Comparison of ENCODE assay signal across 22 mouse cellular contexts in genomic region chr8:47970576-47970975, GRCm38 (mm10). TPM values are rescaled to one million over a fixed set of nuclear protein-coding genes. Genes with fewer than 3 reads are reported as not detected.
DNase-seq lines count a peak whose midpoint lies in the region; ATAC-seq lines count a peak whose summit lies in the region.
"Had no signal": no experiment of that assay in that cellular context is flagged by ENCODE, and none has a peak within 500 bp of the region (broad histone marks: within the 10 kb centered on the region; RNA-seq: fewer than 3 reads in every experiment).

No protein-coding gene starts in this region.

- peaks cover 10% of the 10 kb centered on the region for H3K36me3 ChIP-seq in heart, embryonic 13.5 days
- H3K36me3 ChIP-seq in kidney, embryonic 14.5 days (ENCODE audit: control insufficient read depth, insufficient read depth, low read length): no peaks in the 10 kb centered on the region
- H3K36me3 ChIP-seq: embryonic facial prominence, embryonic 12.5 days; neural tube, embryonic 15.5 days had no signal

- H3K4me1 ChIP-seq in heart, embryonic 13.5 days: peaks cover 51% of the 10 kb centered on the region
- H3K4me1 ChIP-seq in kidney, embryonic 14.5 days (ENCODE audit: control insufficient read depth, insufficient read depth, low read length): peaks cover 29% of the 10 kb centered on the region
- H3K4me1 ChIP-seq: megakaryocyte, embryonic 14.5 days had no signal

- WGBS in heart, embryonic 13.5 days: 35% methylated on average over 5 of the region's 5 CpGs
- WGBS in kidney, embryonic 14.5 days: 45% methylated on average over 5 of the region's 5 CpGs

- no peak for DNase-seq in heart, postnatal 25 days (ENCODE audit: low spot score)
- peak; percentile 92 for DNase-seq in kidney, adult 11 months
- DNase-seq in kidney, postnatal 36 days: peak; percentile 81 to 91
- no peak for DNase-seq in c-Kit-positive CD71-positive TER-119-positive erythroid progenitor cells, embryonic 14.5 days (ENCODE audit: low spot score)
- no peak for DNase-seq in layer of hippocampus, adult 9-10 months (ENCODE audit: low spot score)
- DNase-seq: B cell, adult 2 months; cerebellum, adult 2 months; gastrocnemius, postnatal 10 days; layer of hippocampus, adult 9-11 months; lung, adult 18-20 months; thymus, postnatal 36 days had no signal

- no peak for ATAC-seq in heart, embryonic 13.5 days (ENCODE audit: extremely low read depth, insufficient number of reproducible peaks, low FRiP score, low TSS enrichment)
- ATAC-seq in kidney, embryonic 14.5 days (ENCODE audit: low FRiP score, low TSS enrichment): peak; percentile 66
- ATAC-seq: forebrain, embryonic 13.5 days; hindbrain, embryonic 16.5 days; intestine, embryonic 16.5 days; midbrain, embryonic 16.5 days had no signal

- H3K4me3 ChIP-seq in heart, embryonic 13.5 days: no peak overlapping the region
- H3K4me3 ChIP-seq in kidney, embryonic 14.5 days (ENCODE audit: low read length): no peak overlapping the region
- H3K4me3 ChIP-seq: embryonic facial prominence, embryonic 12.5 days; erythroblast, embryonic 14.5 days; forebrain, embryonic 13.5 days; megakaryocyte, embryonic 14.5 days; neural tube, embryonic 15.5 days had no signal

- H3K27me3 ChIP-seq in heart, embryonic 13.5 days (replicated peaks): no peaks in the 10 kb centered on the region
- no peaks in the 10 kb centered on the region for H3K27me3 ChIP-seq in kidney, embryonic 14.5 days (ENCODE audit: control insufficient read depth, insufficient read depth, low read length)
- H3K27me3 ChIP-seq: embryonic facial prominence, embryonic 12.5 days; forebrain, embryonic 13.5 days; megakaryocyte, embryonic 14.5 days; neural tube, embryonic 15.5 days had no signal

- H3K9ac ChIP-seq in heart, embryonic 13.5 days: no peak overlapping the region
- H3K9ac ChIP-seq in kidney, embryonic 14.5 days (ENCODE audit: low read depth, low read length): no peak overlapping the region
- H3K9ac ChIP-seq: embryonic facial prominence, embryonic 12.5 days; forebrain, embryonic 13.5 days; neural tube, embryonic 15.5 days had no signal

- 0 out of 2 replicates have a peak overlapping the region, but pooled peaks have one; percentile 9 for H3K4me2 ChIP-seq in heart, embryonic 13.5 days
- H3K4me2 ChIP-seq in kidney, embryonic 14.5 days (replicated peaks; ENCODE audit: low read depth, low read length): peak overlapping the region; percentile 13; the same call in 1 of the 2 replicates
- H3K4me2 ChIP-seq: embryonic facial prominence, embryonic 12.5 days; forebrain, embryonic 13.5 days; liver, embryonic 11.5 days; neural tube, embryonic 15.5 days had no signal

- peak overlapping the region; percentile 80 for H3K27ac ChIP-seq in heart, embryonic 13.5 days (replicated peaks)
- peak overlapping the region; percentile 79; the same call in 1 of the 2 replicates for H3K27ac ChIP-seq in kidney, embryonic 14.5 days (ENCODE audit: low read depth, low read length)
- H3K27ac ChIP-seq: embryonic facial prominence, embryonic 12.5 days; forebrain, embryonic 13.5 days; neural tube, embryonic 15.5 days had no signal

- no peaks in the 10 kb centered on the region for H3K9me3 ChIP-seq in heart, embryonic 13.5 days
- H3K9me3 ChIP-seq in kidney, embryonic 14.5 days (ENCODE audit: control insufficient read depth, low read length): no peaks in the 10 kb centered on the region
- H3K9me3 ChIP-seq: embryonic facial prominence, embryonic 12.5 days; forebrain, embryonic 13.5 days; neural tube, embryonic 15.5 days had no signal

- intact Hi-C loops in heart, postnatal 25 days (cut with DNase I): no loop called here

RNA-seq across cellular contexts. Expression of gene Wwc2, which starts 20.1 kb away (rescaled TPM):
- 10.6 and 11.1 TPM in 2 replicates for polyA plus RNA-seq in heart, embryonic 13.5 days (2015; fragmentation: Nextera tagmentation; extraction: Ambion mirVana)
- 10 to 100 TPM; 25.0 to 28.2 TPM for total RNA-seq in heart, postnatal 25 days (2021)
- 14.5 and 18.5 TPM in 2 replicates for polyA plus RNA-seq in kidney, embryonic 14.5 days (2014; fragmentation: Nextera tagmentation; extraction: Ambion mirVana)

Comparison
In these comparisons a context has a peak if more than half of its experiments do, and no peak if none do; other contexts are left out.
1. DNase-seq: peak in kidney, adult 11 months (single experiment) and kidney, postnatal 36 days (2 of 2); none in heart, postnatal 25 days (single experiment), c-Kit-positive CD71-positive TER-119-positive erythroid progenitor cells, embryonic 14.5 days (single experiment) and layer of hippocampus, adult 9-10 months (single experiment).